Mouse (Mus musculus): Measurements from ENCODE around the gene Nmt1.
A peak's percentile ranks its signal among the peaks of the same experiment; 100 is the strongest.

Gene Nmt1

DNA sequence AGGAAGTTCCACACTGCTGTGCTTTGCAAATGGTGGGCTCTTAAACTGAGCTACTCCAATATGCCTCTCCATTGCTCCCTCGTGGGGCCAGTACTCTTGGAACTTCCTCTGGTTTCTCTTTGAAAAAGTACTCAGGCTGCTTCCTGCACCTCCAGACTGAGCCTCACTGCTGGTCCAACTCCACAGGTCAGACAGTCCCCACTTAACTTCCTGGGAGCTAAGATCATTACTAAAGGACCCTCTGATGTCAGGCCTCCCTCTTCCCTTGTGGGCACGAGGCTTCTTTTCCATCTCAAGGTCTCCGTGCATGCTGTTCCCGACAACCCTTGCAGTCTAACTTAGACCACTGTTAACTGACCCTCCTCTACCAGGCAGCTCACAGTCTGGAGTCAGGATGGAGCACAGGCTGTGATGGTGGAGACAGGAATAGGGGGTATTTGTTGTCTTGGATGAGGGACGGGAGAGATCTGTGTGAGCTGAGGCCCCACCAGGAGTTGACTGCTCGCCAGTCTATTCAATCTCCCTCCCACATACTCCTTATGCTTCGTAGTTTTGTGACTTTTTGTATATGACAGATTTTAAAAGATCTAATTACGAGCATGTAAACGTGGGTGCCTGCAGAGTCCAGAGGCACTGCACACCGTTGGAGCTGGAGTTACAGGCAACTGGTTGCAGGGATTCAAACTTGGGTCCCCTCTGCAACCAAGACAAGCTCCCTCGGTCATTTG, 22.6 kb upstream of the Nmt1 start:
- DNase-seq (ENCODE audit: low read depth in 2 of 2, low spot score in 2 of 2), result no peak

DNA sequence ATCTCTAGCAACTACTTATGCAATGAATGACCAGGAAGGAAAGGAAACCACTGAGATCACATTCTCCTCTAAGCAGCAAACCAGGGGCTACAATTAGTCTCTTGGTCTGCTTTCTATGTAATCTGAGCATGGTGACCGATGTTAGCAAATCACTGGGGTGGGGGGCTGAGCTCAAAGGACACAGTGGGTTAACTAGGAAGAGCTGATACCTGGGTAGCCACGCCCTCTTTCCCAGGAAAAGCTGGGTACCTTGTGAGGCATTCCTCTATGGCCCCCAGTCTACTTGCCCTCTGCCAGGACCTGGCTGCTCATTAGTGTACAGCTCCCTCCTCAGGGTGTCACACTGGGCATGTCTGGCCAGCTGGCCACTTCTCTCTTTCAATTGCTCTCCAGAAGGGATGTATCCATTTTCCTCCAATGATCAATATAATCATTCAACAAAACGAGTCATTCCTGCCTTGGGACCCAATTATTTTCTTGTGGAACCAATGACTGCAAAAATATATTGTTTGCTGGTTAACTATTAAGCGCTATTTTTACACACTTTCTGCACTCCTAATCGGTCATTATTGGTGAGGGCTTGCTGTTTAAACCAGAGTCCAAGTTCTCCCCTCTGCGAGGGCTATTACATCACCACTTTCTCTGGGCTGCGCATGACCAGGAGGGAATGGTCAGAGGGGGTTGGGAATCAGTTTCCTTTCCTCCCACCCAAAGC, 21.5 kb upstream of the Nmt1 start:
- DNase-seq (ENCODE audit: low read depth in 2 of 2, low spot score in 2 of 2), result no peak

DNA sequence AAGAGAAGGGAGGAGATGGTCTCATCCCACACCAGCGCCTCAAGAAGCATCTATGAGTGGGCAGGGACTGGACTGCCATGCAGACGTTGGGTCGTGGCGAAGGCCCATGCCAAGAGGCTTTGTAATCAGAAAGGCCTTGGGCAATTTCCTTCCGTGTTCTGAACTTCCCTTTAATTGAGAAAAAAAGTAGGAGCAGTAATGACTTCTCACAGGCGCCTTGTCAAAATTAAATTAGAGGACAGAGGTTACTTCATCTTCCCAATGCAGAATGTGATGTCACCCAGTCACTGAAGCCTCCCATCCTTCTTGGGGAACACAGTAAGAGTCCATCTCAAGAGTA, 21.0 kb upstream of the Nmt1 start:
- no peak for DNase-seq (ENCODE audit: low read depth in 2 of 2, low spot score in 2 of 2)

DNA sequence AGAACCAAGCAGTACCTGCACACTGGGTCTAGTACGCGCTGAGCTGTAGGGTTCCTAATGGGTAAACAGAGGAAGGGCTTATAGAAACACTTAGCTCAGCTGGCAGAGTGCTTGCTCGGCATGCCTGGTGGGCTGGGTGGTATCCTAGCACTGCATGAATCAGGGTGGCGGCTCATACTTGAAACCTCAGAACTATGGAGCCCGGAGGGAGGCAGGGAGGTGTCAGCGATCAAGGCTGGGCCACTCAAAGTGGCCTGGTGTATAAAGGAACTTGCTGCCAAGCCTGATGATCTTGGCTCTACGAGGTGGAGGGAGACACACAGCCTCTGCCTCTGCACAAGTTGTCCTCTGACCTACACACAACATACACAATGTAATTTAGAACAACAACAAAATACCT, 19.4 kb upstream of the Nmt1 start:
- no peak for DNase-seq (ENCODE audit: low read depth in 2 of 2, low spot score in 2 of 2)

DNA sequence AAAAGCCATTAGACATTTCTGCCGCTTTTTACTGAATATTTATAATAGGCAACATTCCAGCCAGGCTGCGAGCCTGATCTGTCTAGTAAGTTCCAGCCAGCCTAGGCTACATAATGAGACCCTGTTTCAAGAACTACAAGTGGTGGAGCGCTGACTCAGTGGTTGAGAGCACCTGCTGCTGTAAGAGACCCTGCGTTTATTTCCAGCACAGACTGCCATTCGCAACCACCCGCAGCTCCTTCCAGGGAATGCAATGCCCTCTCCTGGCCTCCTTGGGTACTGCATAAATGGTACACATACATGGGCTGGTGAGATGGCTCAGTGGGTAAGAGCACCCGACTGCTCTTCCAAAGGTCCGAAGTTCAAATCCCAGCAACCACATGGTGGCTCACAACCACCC, 18.8 kb upstream of the Nmt1 start:
- peak in 1 of 2 experiments; percentile 35 for DNase-seq (ENCODE audit: low read depth in 2 of 2, low spot score in 2 of 2)

DNA sequence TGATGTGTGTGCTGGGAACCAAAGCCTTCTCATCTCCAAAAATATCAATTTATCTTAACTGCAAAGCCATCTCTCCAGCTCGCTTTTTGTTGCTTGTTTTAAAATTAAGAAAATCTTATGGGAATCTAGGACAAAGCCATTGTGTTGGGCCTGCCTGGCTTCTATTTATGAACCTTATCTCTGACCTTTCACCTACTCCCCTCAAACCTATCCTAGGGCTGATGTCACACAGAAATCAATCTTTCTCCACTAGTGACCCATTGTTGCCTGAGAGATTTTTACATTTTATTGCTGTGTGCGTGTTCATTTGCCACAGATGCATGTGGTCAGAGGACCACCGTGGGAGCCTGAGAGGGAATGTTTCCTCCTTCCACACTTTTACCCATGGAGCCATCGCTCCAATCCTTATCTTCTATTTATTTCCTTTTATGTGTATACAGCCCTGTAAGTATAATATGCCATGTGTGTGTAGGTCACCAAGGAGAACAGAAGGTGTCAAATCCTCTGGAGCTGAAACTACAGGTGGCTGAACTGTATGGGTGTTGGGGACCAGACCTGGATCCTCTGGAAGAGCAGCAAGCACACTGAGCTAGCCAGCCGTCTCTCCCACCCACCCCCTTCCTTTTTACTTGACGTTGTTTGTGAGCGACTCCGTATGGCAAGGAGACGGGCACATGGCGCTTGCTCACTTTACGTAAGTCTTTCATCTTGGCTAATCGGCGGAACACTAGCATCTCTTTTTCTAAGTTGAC, 17.4 kb upstream of the Nmt1 start:
- no peak for DNase-seq (ENCODE audit: low read depth in 2 of 2, low spot score in 2 of 2)

DNA sequence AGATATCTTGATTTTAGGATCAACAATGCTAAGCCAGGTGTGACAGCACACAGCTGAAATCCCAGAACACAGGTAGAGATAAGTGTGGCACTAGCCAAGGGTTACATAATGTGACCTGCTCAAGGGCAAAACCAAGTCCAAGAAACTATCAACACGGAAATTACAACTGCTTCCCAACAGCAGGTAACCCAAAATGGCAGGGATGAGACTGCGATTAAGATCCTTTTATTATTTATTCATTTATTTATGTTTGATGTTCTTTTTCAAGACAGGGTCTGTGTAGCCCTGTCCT, 16.8 kb upstream of the Nmt1 start:
- no peak for DNase-seq (ENCODE audit: low read depth in 2 of 2, low spot score in 2 of 2)

DNA sequence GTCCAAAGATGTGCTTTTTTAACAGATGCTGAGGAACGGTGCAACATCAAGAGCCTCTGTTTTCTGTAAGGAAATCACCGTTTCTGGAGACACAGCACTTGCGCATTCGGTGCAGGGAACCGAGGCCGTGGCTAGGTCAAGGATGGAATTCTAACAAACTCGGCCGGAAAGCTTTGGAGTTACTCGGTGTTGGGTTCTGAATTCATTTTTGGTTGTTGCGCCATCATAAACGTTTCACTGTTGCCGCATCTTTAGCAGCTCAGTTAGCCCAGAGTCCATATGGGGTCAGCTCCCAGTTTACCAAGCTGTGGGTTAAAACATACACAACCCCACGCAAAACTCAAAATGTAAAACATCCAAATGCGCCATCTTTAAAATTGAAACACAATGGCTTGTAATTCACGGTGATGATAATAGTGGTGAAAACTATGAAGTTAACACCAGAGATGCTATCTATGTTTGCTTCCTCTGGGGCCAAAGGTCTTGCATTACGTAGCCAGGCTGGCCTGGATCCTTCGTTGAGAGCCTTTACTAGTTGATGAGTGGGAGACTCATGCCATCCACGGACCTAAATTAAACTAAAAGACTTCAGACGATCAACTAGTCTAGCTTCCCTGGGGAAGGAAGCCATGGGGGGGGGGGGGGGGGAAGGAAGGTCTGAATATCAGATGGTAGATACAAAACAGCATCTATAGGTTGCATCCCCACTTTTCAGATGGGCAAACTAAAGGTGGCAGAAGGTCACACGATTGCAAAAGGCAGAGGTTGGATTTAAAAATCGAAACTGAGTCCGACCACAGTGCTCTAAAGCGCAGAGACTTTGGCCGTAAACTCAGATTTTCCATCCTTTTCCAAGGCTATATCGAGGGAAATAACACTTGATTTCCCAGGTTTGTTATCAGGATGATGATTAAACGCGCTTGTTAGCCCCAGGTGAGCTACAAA, 11.8 kb upstream of the Nmt1 start:
- no peak for DNase-seq (ENCODE audit: low read depth in 2 of 2, low spot score in 2 of 2)

DNA sequence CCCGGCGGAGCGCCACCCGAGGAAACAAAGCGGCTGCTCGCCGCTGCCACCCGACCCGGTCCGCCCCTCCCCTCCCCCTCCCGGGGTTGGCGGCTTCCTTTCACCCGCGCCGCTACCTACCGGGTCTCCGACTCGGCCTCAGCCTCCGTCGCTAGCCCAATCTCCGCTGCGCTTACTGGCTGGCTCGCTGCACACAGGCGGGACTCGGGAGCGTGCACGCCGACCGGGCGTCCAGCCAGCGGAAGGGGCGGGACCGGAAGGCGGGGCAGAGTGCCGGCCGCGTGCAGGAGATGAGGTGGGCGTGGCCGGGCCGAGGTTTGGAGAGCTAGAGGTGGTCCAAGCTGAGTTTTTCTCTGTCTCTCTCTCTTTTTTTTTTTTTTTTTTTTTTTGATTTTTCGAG, 11.1 kb upstream of the Nmt1 start:
- DNase-seq (ENCODE audit: low read depth in 2 of 2, low spot score in 2 of 2), result peak; percentile 86 to 88

DNA sequence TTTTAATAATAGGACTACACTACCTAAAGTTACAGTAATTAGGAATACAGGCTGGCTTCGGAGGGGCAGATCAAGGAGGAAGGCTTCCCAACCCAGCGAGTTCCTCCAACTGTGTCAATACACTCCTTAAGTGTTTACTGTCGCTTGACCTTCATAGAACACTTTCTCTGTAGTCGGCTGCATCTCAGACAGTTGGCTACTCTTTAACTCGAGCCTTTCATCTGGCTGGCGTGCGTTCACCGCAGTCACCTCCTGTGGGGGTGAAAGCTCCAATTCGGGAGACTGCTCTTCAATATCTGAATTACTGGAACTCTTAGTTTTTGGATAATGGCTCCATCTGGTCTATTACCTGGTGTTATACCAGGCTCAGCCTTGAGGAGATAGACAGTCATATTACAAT, 10.3 kb upstream of the Nmt1 start:
- no peak for DNase-seq (ENCODE audit: low read depth in 2 of 2, low spot score in 2 of 2)

DNA sequence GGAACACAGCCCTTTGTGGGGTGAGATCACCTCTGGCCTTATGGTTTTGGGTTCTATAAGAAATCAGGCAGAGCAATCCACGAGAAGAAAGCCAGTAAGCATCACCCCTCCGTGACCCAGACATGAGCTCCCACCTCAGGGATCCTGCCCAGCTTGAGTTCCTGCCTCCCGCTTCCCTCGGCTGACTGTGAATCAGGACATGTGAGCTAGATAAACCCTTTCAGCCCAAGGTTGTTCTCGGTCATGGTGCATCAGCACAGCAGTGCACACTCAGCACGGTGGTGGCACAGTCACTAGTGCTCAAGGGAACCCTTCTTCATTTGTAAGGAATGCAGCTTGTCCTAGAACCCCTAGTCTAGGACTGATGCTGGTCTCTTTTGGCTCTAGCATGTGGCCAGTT, 9.1 kb upstream of the Nmt1 start:
- no peak for DNase-seq (ENCODE audit: low read depth in 2 of 2, low spot score in 2 of 2)

DNA sequence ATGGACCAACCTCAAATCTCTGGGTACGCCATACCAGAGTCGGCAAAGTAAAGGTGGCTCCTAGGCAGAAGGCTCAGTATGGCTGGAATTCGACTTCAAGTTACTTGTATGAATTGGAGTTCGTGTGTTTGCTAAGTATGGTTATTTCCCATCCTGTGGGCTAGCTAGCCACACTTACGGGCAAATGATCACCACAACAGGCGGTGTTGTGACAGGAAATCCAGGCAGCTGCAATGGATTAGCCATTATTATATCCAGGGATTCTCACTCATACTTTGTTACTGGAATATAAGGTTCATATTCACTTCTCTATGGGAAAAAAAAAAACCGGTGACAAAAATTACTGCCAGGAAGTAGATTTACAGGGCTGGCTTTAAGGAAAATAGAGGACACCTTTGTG, 8.7 kb upstream of the Nmt1 start:
- DNase-seq (ENCODE audit: low read depth in 2 of 2, low spot score in 2 of 2), result no peak

DNA sequence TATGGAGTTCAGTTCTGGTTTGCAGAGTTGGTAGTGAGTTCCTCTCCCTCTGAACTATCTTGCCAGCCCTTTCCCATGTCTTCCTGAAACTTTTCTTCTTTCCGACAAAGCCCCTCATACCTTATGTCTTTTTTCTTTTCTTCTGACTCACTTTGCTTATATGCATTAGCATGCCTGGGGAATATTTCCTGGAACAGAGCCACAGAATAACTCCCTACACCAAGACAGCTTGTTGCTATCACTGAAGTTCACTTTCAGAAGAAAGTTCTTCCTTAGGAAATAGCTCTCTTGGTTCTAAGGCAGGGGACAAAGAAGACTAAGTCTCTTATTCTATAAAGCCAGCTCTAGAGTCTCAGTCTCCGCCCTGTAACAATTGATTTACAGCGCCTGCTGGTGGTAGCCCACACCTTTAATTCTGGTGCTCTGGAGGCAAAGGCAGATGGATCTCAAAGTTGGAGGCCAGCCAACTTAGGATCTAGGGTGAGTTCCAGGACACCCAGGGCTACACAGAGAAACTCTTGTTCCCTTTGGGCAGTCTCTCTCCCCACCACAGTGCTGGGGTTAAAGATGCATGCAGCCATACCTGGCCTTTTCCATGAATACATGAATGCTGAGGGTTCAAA, 7.2 kb upstream of the Nmt1 start:
- no peak for DNase-seq (ENCODE audit: low read depth in 2 of 2, low spot score in 2 of 2)

DNA sequence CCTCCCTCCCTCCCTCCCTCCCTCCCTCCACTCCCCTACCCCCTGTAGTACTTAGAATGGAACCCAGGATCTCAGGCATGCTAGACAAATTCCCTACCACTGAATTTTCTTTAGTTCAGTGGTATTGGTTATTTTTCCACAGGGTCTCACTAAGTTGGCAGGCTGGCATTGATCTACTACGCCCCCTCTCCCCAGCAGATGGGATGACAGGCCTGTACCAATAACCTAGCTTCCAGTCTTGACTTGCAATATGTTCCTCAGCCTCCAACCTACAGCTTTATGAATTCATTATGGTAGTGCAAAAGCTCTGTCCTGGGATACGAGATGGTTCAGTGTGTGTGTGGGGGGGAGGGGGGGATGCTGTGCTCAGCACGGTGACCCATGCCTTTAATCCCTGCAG, 4.0 kb upstream of the Nmt1 start:
- no peak for DNase-seq (ENCODE audit: low read depth in 2 of 2, low spot score in 2 of 2)

DNA sequence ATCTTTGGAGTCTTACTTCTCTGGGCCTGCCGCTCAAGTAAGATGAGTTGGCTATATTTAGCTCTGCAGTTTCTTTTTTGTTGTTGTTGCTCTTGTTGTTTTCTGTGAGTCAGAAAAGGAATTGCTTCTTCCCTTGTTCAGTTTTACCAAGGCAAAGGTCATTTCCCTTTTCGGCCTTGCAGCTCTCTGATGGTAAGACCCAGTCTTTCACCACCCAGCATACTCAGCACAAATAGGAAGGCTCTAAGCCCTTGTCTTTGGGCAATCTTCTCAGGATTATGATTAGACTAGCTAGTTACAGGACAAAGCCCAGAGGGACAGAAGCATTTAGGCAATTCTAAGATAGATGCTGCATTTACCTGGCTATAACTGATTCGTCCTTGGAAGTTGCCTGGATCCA, 1.1 kb upstream of the Nmt1 start:
- no peak for DNase-seq (ENCODE audit: low read depth in 2 of 2, low spot score in 2 of 2)

DNA sequence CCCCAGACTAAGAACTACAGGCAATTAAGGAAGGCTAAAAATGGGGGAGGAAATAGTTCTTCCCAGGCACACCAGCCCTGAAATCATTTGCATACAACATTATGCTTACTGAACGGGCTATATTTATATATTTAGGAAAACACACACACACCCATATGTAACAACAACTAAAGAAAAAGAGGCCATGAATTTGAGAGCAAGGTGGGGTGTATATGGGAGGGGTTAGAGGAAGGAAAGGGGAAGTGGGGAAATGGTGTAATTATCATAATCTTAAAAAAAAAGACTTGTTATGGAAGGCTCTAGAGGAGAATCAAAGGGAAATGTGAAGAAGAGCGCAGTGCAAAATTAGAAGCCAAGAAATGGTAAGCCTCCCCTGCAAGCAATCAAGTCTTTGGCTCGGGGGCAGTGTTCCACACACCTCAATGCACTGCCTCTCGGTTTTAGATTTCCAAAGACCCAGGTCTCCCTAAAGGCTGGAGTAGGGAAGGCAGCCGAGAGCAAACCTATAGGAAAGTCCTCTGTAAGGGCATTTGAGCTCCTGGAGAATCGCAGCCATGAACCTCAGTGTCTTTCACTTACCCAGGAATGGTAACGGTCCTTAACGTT, 317 bp upstream of the Nmt1 start:
- DNase-seq (ENCODE audit: low read depth in 2 of 2, low spot score in 2 of 2), result no peak

DNA sequence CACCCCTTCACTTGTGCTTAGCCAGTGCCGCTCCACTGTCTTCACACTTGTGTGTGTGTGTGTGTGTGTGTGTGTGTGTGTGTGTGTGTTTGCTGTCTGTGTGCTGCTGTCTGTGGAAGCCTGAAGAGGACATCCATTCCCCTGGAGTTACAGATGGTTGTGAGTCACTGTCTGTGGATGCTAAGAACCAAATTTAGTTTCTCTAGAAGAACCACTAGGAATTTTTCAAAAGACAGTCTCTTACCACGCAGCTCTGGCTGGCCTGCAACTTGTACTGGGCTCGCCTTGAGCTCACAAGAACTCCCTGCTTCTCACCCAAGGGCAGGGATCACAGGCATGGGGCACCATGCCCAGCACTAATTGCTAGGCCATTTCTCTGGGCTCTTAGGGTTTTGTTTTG, 5.0 kb downstream of the Nmt1 start:
- no peak for DNase-seq (ENCODE audit: low read depth in 2 of 2, low spot score in 2 of 2)

DNA sequence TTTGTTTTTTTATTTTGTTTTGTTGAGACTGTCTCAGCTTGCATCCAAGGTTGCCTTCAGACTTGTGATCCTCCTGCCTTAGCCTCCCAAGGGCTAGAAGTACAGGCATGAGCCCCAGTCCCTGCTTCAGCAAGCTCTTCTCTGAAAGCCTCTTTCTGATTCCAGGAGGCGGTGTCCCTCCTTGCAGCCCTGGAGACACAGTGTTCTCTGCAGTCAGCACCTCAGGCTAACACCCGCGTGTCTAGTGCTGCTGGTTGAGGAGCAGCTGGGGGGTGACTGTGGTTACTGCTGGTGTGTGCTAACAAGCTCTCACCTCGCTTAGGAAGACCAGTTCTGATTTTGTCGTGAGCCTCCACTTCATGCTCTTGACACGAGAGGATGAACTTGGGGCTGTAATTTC, 7.0 kb downstream of the Nmt1 start:
- no peak for DNase-seq (ENCODE audit: low read depth in 2 of 2, low spot score in 2 of 2)

DNA sequence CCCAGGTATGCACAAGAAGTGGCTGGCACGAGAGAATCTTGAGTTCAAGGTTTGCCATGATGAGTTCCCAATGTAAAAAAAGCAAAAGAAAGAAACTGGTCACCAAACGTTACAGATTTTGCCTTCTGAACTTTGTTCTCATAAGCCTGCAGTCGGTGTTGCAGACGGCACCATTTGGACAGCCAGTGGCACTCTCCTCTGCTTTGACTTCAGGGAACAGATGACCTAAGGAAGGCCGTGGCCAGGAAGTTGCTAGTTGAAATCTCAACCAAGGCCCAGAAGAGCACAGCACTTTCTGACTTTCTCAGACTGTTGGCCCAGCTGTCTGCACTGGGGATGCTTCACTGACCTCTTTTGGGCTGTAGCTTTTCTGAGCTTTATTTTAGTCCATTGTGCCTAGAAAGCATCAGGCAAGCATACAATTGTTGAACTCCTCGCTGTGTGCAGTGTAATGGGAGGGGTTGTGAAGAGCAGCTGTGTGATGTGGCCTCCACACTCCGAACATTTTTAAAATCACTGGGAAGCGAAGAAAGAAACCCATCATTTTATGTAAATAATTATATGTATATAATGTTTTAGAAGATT, 9.0 kb downstream of the Nmt1 start:
- no peak for DNase-seq (ENCODE audit: low read depth in 2 of 2, low spot score in 2 of 2)

DNA sequence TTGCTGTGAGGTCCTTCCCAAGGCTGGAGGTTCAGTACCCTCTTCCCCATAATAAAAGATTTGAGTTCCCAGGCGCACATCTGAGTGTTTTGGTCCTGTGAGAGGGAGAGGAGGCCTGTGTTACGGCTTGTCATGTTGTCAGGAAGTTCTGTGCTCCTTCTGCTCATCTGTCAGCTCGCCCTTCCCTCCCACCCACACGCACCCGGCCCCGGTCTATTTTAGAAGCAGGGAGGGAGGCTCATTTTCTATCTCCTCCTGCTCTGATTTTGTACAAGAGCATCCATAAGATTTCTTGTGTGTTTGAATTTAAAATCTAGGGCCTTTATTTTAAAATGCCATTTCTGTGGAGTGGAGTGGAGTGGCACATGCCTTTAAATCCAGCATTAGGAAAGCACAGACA, 10.0 kb downstream of the Nmt1 start:
- DNase-seq (ENCODE audit: low read depth in 2 of 2, low spot score in 2 of 2), result no peak

Data from CD8-positive naive resting alpha-beta T cell, adult 2 months (primary cell).